Mouse (Mus musculus): ENCODE measurements around the gene Cars2.
A peak's percentile ranks its signal among the peaks of the same experiment; 100 is the strongest.
"Not testable (repeated sequence)": the region's sequence is repeated elsewhere in the genome, so short reads cannot be mapped to it uniquely, and the experiment has no call there.

The Cars2 gene

DNA sequence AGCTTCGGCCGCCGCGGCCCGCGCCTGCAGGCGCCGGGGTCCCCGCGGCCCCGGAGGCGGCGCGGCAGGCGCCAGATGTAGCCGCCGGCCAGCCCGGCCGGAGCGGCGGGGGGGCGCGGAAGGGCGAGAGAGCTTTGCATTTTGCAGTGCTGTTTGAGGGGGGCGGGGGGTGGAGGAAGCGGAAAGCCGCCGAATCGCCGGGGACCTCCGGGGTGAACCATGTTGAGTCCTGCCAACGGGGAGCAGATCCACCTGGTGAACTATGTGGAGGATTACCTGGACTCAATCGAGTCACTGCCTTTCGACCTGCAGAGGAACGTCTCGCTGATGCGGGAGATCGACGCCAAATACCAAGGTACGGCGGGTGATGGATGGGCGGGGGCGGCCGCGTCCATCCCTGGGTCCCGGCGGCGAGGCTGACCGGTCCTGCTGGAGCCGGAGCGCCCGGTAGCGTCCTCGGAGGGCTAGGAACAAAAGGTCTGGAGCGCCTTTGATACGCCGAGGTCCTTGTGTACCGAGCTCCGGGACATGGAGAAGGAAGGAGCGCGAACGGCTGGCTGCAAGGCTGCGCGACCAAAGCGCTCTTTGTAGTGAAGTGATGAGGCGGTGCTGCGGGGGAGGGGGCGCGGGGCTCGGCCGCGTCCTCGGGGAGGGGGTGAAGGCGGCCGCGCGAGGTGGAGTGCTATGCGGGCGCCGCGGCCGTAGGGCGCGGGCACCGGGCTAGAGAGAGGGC, 6.3 kb upstream of the Cars2 start:
- peak; percentile 26 to 42 for DNase-seq (ENCODE audit: low spot score in 2 of 2)

GRCm38 (mm10) chr8:11555720-11556591, 5.4 kb upstream of the Cars2 start:
- DNase-seq (ENCODE audit: low spot score in 2 of 2), result peak; percentile 99 to 100

- DNase-seq (ENCODE audit: low spot score in 2 of 2), result peak; percentile 91 to 93
Measured at GRCm38 (mm10) chr8:11554799-11555719, 4.5 kb upstream of the Cars2 start, which contains the start of gene Ing1. Gene Ing1 (plus strand): TSS chr8:11555571.

DNA sequence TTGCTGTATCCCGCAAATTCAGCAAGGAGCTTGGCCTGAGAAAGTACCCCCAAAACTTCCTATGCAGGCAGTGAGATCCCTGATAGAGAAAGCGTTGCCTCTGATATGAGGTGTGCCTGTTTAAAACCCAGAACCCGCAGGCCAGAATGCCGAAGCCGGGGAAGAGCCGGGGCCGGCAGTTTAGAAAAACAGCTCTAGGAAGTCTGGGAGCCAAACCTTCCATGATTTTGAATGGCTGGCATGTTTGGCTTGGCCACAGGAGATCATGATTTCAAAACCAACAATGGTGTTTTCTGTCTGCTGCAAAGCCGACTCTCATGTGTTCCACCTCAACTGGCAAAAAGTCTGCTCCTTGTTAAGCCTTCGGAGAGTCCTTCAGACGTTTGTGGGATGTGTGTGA, 1.8 kb upstream of the Cars2 start:
- DNase-seq (ENCODE audit: low spot score in 2 of 2), result no peak

- DNase-seq (ENCODE audit: low spot score in 2 of 2), result not testable (repeated sequence)
Measured at GRCm38 (mm10) chr8:11551497-11551896, 914 bp upstream of the Cars2 start.

DNA sequence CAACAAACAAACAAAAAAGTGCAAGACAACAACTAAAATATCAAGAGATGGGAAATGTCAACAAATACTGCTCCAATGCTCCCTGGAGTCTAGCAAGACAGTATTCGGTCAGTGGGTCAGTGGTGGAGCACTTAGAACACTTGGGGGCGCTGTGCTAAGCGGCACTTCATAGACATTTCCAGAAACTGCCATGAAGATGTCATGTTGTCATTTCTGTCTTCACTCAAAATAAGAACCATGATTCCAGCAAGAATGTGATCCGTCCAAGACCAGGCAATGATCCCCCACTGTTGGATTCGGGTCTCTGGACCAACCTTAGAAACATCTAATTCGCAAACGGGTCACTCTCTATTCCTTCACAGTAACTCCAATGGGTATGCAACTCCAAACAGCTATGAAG, 877 bp downstream of the Cars2 start:
- no peak for DNase-seq (ENCODE audit: low spot score in 2 of 2)

- no peak for DNase-seq (ENCODE audit: low spot score in 2 of 2)
Measured at GRCm38 (mm10) chr8:11547063-11547462, 3.5 kb downstream of the Cars2 start.

DNA sequence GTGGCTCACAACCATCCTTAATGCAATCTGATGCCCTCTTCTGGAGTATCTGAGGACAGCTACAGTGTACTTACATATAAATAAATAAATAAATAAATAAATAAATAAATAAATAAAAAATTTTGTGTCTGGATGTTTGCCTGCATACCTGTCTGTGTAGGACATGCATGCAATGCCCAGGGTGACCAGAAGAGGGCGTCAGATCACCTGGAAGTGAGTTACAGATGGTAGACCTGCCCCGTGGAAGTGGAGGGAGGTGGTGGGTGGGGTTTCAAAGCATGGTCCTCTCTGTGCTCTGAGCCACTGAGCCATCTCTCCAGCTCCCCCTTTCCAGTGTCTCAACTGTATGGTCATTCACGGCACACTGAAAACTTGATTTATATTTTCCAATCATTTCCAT, 6.2 kb downstream of the Cars2 start:
- no peak for DNase-seq (ENCODE audit: low spot score in 2 of 2)

- no peak for DNase-seq (ENCODE audit: low spot score in 2 of 2)
Measured at GRCm38 (mm10) chr8:11542866-11543265, 7.7 kb downstream of the Cars2 start.

- no peak for DNase-seq (ENCODE audit: low spot score in 2 of 2)
Measured at GRCm38 (mm10) chr8:11542031-11542430, 8.6 kb downstream of the Cars2 start.

GRCm38 (mm10) chr8:11540182-11540581, 10.4 kb downstream of the Cars2 start:
- no peak for DNase-seq (ENCODE audit: low spot score in 2 of 2)

- no peak for DNase-seq (ENCODE audit: low spot score in 2 of 2)
Measured at GRCm38 (mm10) chr8:11539049-11539448, 11.5 kb downstream of the Cars2 start.

DNA sequence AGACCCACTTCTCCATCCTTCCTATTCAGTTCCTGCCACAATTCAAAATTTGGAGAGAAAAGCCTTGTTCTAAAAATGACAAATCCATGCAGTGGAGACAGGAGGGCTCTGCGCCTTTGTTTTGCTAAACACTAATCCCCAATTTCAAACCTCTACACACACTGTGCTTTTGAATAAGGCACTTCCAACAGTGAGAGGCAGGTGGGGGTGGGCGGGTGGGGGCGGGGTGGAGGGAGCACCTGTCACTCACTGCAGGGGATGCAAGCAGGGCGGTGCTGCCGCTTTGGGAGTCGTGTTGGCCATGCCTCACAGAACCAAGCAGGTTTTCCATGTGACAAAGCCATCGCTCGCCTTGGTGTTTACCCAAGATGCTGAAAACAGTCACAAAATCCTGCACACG, 16.1 kb downstream of the Cars2 start:
- no peak for DNase-seq (ENCODE audit: low spot score in 2 of 2)

GRCm38 (mm10) chr8:11530849-11531248, 19.7 kb downstream of the Cars2 start:
- DNase-seq (ENCODE audit: low spot score in 2 of 2), result no peak

DNA sequence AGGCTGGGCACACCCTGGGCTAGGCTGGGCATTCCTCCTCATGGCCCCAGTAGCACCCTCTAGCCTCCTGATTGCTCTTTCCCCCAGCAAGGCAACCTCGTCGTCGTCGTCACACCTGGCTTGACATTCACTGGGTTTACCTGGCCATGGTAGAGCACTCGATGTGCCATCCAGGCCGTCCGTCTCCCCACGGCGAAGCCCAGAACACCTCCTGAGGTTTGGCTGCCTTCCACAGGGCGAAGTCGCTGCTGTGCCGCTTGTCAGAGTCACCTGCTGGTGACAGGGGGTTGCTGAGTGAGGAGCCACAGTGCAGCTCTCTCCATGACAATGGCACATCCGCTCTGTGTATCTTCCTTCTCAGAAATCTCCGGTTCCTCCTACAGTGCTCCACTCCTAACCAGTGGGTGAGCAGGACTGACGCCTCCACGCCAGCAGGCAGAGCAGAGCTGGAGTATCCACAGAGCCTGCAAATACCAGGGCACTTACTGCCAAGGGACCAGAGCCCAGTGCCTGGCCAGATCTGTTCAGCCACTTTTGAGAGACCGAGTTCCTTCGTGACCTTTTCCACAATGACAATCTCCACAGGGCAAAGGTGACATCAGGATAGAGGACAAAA, 20.3 kb downstream of the Cars2 start:
- DNase-seq (ENCODE audit: low spot score in 2 of 2), result no peak

- DNase-seq (ENCODE audit: low spot score in 2 of 2), result no peak
Measured at GRCm38 (mm10) chr8:11523331-11523730, 27.3 kb downstream of the Cars2 start.

DNA sequence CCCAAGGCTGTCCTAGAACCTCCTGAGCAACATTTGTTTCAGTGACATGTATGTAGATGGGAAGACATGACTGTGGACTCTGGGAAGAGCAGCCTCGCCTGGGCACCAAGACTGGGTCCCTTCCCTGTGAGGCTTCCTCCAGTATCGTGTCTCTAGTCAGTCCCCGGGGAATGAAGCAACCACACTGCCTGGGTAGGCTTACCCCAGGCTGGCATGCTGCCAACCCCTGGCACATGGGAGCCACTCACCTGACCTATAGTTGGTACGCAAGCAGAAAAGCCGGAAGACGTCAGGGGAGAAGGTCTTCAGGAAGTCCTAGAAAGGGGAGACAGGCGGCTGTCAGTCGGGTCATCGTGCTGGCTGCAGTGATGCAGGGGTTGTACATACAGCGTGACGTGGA, 31.9 kb downstream of the Cars2 start:
- no peak for DNase-seq (ENCODE audit: low spot score in 2 of 2)

DNA sequence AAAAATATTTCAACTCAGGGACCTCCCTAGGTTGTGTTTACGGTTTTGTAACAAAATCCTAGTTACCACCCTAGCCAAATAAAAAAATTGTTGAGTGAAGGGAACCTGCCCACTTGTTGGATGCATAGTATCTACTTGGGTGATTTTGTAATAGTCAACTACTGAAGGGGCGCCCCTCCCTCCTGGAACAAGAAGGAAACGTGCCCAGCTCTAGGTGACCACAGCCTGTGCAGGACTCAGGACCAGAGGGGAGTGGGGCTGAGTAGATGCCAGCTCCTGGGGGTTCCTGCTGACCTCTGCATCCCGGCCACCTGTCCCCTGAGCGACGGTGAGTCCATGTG, 32.6 kb downstream of the Cars2 start:
- no peak for DNase-seq (ENCODE audit: low spot score in 2 of 2)

GRCm38 (mm10) chr8:11517366-11518055, 33.1 kb downstream of the Cars2 start:
- no peak for DNase-seq (ENCODE audit: low spot score in 2 of 2)

- DNase-seq (ENCODE audit: low spot score in 2 of 2), result no peak
Measured at GRCm38 (mm10) chr8:11516292-11516691, 34.3 kb downstream of the Cars2 start.

DNA sequence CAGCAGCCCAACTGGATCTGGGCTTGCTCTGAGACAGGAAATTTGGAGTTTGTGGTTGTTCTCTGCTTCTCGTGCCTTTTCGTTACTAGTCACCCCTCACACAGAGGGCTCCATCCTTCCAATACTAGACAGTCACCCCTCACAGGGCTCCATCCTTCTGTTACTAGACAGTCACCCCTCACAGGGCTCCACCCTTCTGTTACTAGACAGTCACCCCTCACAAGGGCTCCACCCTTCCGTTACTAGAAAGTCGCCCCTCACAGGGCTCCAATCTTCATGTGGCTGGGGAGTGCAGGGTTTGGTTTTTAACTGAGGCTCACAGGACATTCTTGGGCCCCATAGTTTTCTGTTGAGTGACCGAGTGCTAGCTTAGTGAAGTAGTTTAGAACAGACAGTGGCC, 37.3 kb downstream of the Cars2 start:
- DNase-seq (ENCODE audit: low spot score in 2 of 2), result no peak

Data from frontal cortex, postnatal 14 days (tissue).